Mouse (Mus musculus): ENCODE data around the gene Slc35e3. TPM values are rescaled to one million over a fixed set of nuclear protein-coding genes. Genes with fewer than 3 reads are reported as not detected.

The Slc35e3 gene
- total RNA-seq, 2 experiments from 2014 or later: 9.0 to 16.0 TPM

GRCm38 (mm10) chr10:117688204-117689151 lies 57.7 kb downstream of the Slc35e3 start:
- peak; percentile 78 for ATAC-seq (replicated peaks; ENCODE audit: poor library complexity)

GRCm38 (mm10) chr10:117687577-117687976 lies 58.6 kb downstream of the Slc35e3 start:
- ATAC-seq (replicated peaks; ENCODE audit: poor library complexity): no peak

GRCm38 (mm10) chr10:117687018-117687417 lies 59.1 kb downstream of the Slc35e3 start:
- ATAC-seq (replicated peaks; ENCODE audit: poor library complexity): no peak

- ATAC-seq (replicated peaks; ENCODE audit: poor library complexity): no peak
These were observed 60.1 kb downstream of the Slc35e3 start for GRCm38 (mm10) chr10:117685849-117686591.

GRCm38 (mm10) chr10:117685171-117685848 lies 60.9 kb downstream of the Slc35e3 start:
- ATAC-seq (replicated peaks; ENCODE audit: poor library complexity): no peak

- peak; percentile 62 for ATAC-seq (replicated peaks; ENCODE audit: poor library complexity)
These were observed 61.6 kb downstream of the Slc35e3 start for GRCm38 (mm10) chr10:117684298-117685170.

GRCm38 (mm10) chr10:117683734-117684037 lies 62.5 kb downstream of the Slc35e3 start:
- no peak for ATAC-seq (replicated peaks; ENCODE audit: poor library complexity)

Other genes starting within 250 kb of the Slc35e3 start
- gene Cpm, start 116.9 kb downstream of the Slc35e3 start, total RNA-seq (2015): not detected in 2 replicates
- 0.17 TPM in 1 of 2 replicates, not detected in the other for gene Cpm, start 116.9 kb downstream of the Slc35e3 start, total RNA-seq (2017)
- gene Mdm2, start 35.6 kb downstream of the Slc35e3 start, total RNA-seq (2015): 68.6 and 74.8 TPM in 2 replicates
- gene Mdm2, start 35.6 kb downstream of the Slc35e3 start, total RNA-seq (2017): 44.0 and 63.1 TPM in 2 replicates
- 79.2 and 85.6 TPM in 2 replicates for gene Nup107, start 46.3 kb upstream of the Slc35e3 start, total RNA-seq (2015)
- gene Nup107, start 46.3 kb upstream of the Slc35e3 start, total RNA-seq (2017): 111 and 153 TPM in 2 replicates
- gene Rap1b, start 99.7 kb upstream of the Slc35e3 start, total RNA-seq (2015): 215 and 244 TPM in 2 replicates
- 84.2 and 95.6 TPM in 2 replicates for gene Rap1b, start 99.7 kb upstream of the Slc35e3 start, total RNA-seq (2017)